Mouse (Mus musculus): ENCODE measurements around the gene Pdzd7.

GRCm38 (mm10) chr19:45026958-45027670 is 18.4 kb downstream of the Pdzd7 start:
- TF ChIP-seq POLR2A (IDR thresholded peaks at IDR 0.05; ENCODE audit: borderline replicate concordance, extremely low read depth, insufficient read depth, insufficient read length, poor library complexity, severe bottlenecking) (no peak), CTCF (IDR thresholded peaks at IDR 0.05; ENCODE audit: borderline replicate concordance, extremely low read depth, insufficient read depth, insufficient read length) (no peak)
